Mouse (Mus musculus): ENCODE data around the gene Nceh1. TPM values are rescaled to one million over a fixed set of nuclear protein-coding genes. Genes with fewer than 3 reads are reported as not detected.
A peak's percentile ranks its signal among the peaks of the same experiment; 100 is the strongest.

The Nceh1 gene
- polyA plus RNA-seq, 1 experiment from 2014 or later: 2.9 TPM

- Histone ChIP-seq H3K9me3 (ENCODE audit: control insufficient read depth, low read length) (no peaks in the 10 kb centered on the region), H3K9ac (ENCODE audit: low read length) (peak overlapping the region; percentile 53), H3K4me1 (ENCODE audit: control insufficient read depth, insufficient read depth, low read length) (no peaks in the 10 kb centered on the region), H3K27me3 (ENCODE audit: control insufficient read depth, insufficient read depth, low read length) (no peaks in the 10 kb centered on the region), H3K36me3 (ENCODE audit: control insufficient read depth, insufficient read depth, low read length) (no peaks in the 10 kb centered on the region), H3K27ac (replicated peaks; ENCODE audit: low read depth, low read length) (no peak overlapping the region), H3K4me3 (ENCODE audit: low read depth, low read length) (peak overlapping the region; percentile 66), H3K4me2 (ENCODE audit: low read depth, severe bottlenecking) (peak overlapping the region; percentile 92)
- DNase-seq (ENCODE audit: low spot score) (peak; percentile 36), ATAC-seq (ENCODE audit: insufficient number of reproducible peaks, low FRiP score, low TSS enrichment, low read depth) (no peak)
- whole genome bisulfite sequencing: 12% methylated on average over 19 of the region's 19 CpGs
Measured at GRCm38 (mm10) chr3:27183601-27184175, 923 bp downstream of the Nceh1 start.

GRCm38 (mm10) chr3:27188386-27188785 is 5.6 kb downstream of the Nceh1 start:
- DNase-seq (ENCODE audit: low spot score) (no peak), ATAC-seq (ENCODE audit: insufficient number of reproducible peaks, low FRiP score, low TSS enrichment, low read depth) (no peak)
- Histone ChIP-seq H3K27me3 (ENCODE audit: control insufficient read depth, insufficient read depth, low read length) (no peaks in the 10 kb centered on the region), H3K4me1 (ENCODE audit: control insufficient read depth, insufficient read depth, low read length) (no peaks in the 10 kb centered on the region), H3K4me2 (ENCODE audit: low read depth, severe bottlenecking) (no peak overlapping the region), H3K4me3 (ENCODE audit: low read depth, low read length) (no peak overlapping the region), H3K27ac (replicated peaks; ENCODE audit: low read depth, low read length) (no peak overlapping the region), H3K9ac (ENCODE audit: low read length) (no peak overlapping the region), H3K36me3 (ENCODE audit: control insufficient read depth, insufficient read depth, low read length) (no peaks in the 10 kb centered on the region), H3K9me3 (ENCODE audit: control insufficient read depth, low read length) (no peaks in the 10 kb centered on the region)
- 70% methylated on average over 1 of the region's 1 CpGs for WGBS

GRCm38 (mm10) chr3:27189320-27190261 is 6.8 kb downstream of the Nceh1 start:
- Histone ChIP-seq H3K9ac (ENCODE audit: low read length) (no peak overlapping the region), H3K4me2 (ENCODE audit: low read depth, severe bottlenecking) (no peak overlapping the region), H3K36me3 (ENCODE audit: control insufficient read depth, insufficient read depth, low read length) (no peaks in the 10 kb centered on the region), H3K9me3 (ENCODE audit: control insufficient read depth, low read length) (no peaks in the 10 kb centered on the region), H3K4me1 (ENCODE audit: control insufficient read depth, insufficient read depth, low read length) (no peaks in the 10 kb centered on the region), H3K4me3 (ENCODE audit: low read depth, low read length) (no peak overlapping the region), H3K27me3 (ENCODE audit: control insufficient read depth, insufficient read depth, low read length) (no peaks in the 10 kb centered on the region), H3K27ac (replicated peaks; ENCODE audit: low read depth, low read length) (no peak overlapping the region)
- DNase-seq (ENCODE audit: low spot score) (no peak), ATAC-seq (ENCODE audit: insufficient number of reproducible peaks, low FRiP score, low TSS enrichment, low read depth) (no peak)
- WGBS: 90% methylated on average over 14 of the region's 14 CpGs

- H3K4me2 ChIP-seq (ENCODE audit: low read depth, severe bottlenecking): no peak overlapping the region
- no peaks in the 10 kb centered on the region for H3K4me1 ChIP-seq (ENCODE audit: control insufficient read depth, insufficient read depth, low read length)
- no peak overlapping the region for H3K4me3 ChIP-seq (ENCODE audit: low read depth, low read length)
- ATAC-seq (ENCODE audit: insufficient number of reproducible peaks, low FRiP score, low TSS enrichment, low read depth) (no peak), DNase-seq (ENCODE audit: low spot score) (no peak)
- H3K36me3 ChIP-seq (ENCODE audit: control insufficient read depth, insufficient read depth, low read length): no peaks in the 10 kb centered on the region
- no peaks in the 10 kb centered on the region for H3K9me3 ChIP-seq (ENCODE audit: control insufficient read depth, low read length)
- 94% methylated on average over 4 of the region's 4 CpGs for WGBS
- no peak overlapping the region for H3K27ac ChIP-seq (replicated peaks; ENCODE audit: low read depth, low read length)
- no peaks in the 10 kb centered on the region for H3K27me3 ChIP-seq (ENCODE audit: control insufficient read depth, insufficient read depth, low read length)
- no peak overlapping the region for H3K9ac ChIP-seq (ENCODE audit: low read length)
Measured at GRCm38 (mm10) chr3:27190865-27191264, 8.1 kb downstream of the Nceh1 start.

- no peaks in the 10 kb centered on the region for H3K4me1 ChIP-seq (ENCODE audit: control insufficient read depth, insufficient read depth, low read length)
- no peak overlapping the region for H3K4me3 ChIP-seq (ENCODE audit: low read depth, low read length)
- H3K27me3 ChIP-seq (ENCODE audit: control insufficient read depth, insufficient read depth, low read length): no peaks in the 10 kb centered on the region
- no peaks in the 10 kb centered on the region for H3K36me3 ChIP-seq (ENCODE audit: control insufficient read depth, insufficient read depth, low read length)
- no peak overlapping the region for H3K27ac ChIP-seq (replicated peaks; ENCODE audit: low read depth, low read length)
- WGBS: 87% methylated on average over 6 of the region's 6 CpGs
- no peaks in the 10 kb centered on the region for H3K9me3 ChIP-seq (ENCODE audit: control insufficient read depth, low read length)
- ATAC-seq (ENCODE audit: insufficient number of reproducible peaks, low FRiP score, low TSS enrichment, low read depth) (no peak), DNase-seq (ENCODE audit: low spot score) (no peak)
- no peak overlapping the region for H3K9ac ChIP-seq (ENCODE audit: low read length)
- H3K4me2 ChIP-seq (ENCODE audit: low read depth, severe bottlenecking): no peak overlapping the region
Measured at GRCm38 (mm10) chr3:27191856-27192255, 9.1 kb downstream of the Nceh1 start.

GRCm38 (mm10) chr3:27193844-27194317 is 11.1 kb downstream of the Nceh1 start:
- H3K36me3 ChIP-seq (ENCODE audit: control insufficient read depth, insufficient read depth, low read length): no peaks in the 10 kb centered on the region
- ATAC-seq (ENCODE audit: insufficient number of reproducible peaks, low FRiP score, low TSS enrichment, low read depth) (no peak), DNase-seq (ENCODE audit: low spot score) (no peak)
- no peaks in the 10 kb centered on the region for H3K9me3 ChIP-seq (ENCODE audit: control insufficient read depth, low read length)
- H3K9ac ChIP-seq (ENCODE audit: low read length): no peak overlapping the region
- no peak overlapping the region for H3K27ac ChIP-seq (replicated peaks; ENCODE audit: low read depth, low read length)
- H3K4me2 ChIP-seq (ENCODE audit: low read depth, severe bottlenecking): no peak overlapping the region
- WGBS: 42% methylated on average over 6 of the region's 6 CpGs
- H3K4me3 ChIP-seq (ENCODE audit: low read depth, low read length): no peak overlapping the region
- no peaks in the 10 kb centered on the region for H3K27me3 ChIP-seq (ENCODE audit: control insufficient read depth, insufficient read depth, low read length)
- H3K4me1 ChIP-seq (ENCODE audit: control insufficient read depth, insufficient read depth, low read length): no peaks in the 10 kb centered on the region

- H3K36me3 ChIP-seq (ENCODE audit: control insufficient read depth, insufficient read depth, low read length): no peaks in the 10 kb centered on the region
- no peak overlapping the region for H3K4me2 ChIP-seq (ENCODE audit: low read depth, severe bottlenecking)
- no peak overlapping the region for H3K9ac ChIP-seq (ENCODE audit: low read length)
- no peaks in the 10 kb centered on the region for H3K27me3 ChIP-seq (ENCODE audit: control insufficient read depth, insufficient read depth, low read length)
- DNase-seq (ENCODE audit: low spot score) (no peak), ATAC-seq (ENCODE audit: insufficient number of reproducible peaks, low FRiP score, low TSS enrichment, low read depth) (no peak)
- no peaks in the 10 kb centered on the region for H3K4me1 ChIP-seq (ENCODE audit: control insufficient read depth, insufficient read depth, low read length)
- 84% methylated on average over 4 of the region's 4 CpGs for WGBS
- H3K4me3 ChIP-seq (ENCODE audit: low read depth, low read length): no peak overlapping the region
- no peak overlapping the region for H3K27ac ChIP-seq (replicated peaks; ENCODE audit: low read depth, low read length)
- H3K9me3 ChIP-seq (ENCODE audit: control insufficient read depth, low read length): no peaks in the 10 kb centered on the region
Measured at GRCm38 (mm10) chr3:27195153-27195552, 12.4 kb downstream of the Nceh1 start.

- Histone ChIP-seq H3K4me1 (ENCODE audit: control insufficient read depth, insufficient read depth, low read length) (no peaks in the 10 kb centered on the region), H3K9ac (ENCODE audit: low read length) (no peak overlapping the region), H3K9me3 (ENCODE audit: control insufficient read depth, low read length) (no peaks in the 10 kb centered on the region), H3K27ac (replicated peaks; ENCODE audit: low read depth, low read length) (no peak overlapping the region), H3K27me3 (ENCODE audit: control insufficient read depth, insufficient read depth, low read length) (no peaks in the 10 kb centered on the region), H3K4me3 (ENCODE audit: low read depth, low read length) (no peak overlapping the region), H3K4me2 (ENCODE audit: low read depth, severe bottlenecking) (no peak overlapping the region), H3K36me3 (ENCODE audit: control insufficient read depth, insufficient read depth, low read length) (no peaks in the 10 kb centered on the region)
- 90% methylated on average over 8 of the region's 8 CpGs for WGBS
- ATAC-seq (ENCODE audit: insufficient number of reproducible peaks, low FRiP score, low TSS enrichment, low read depth) (no peak), DNase-seq (ENCODE audit: low spot score) (no peak)
Measured at GRCm38 (mm10) chr3:27195573-27196227, 12.9 kb downstream of the Nceh1 start.

Data from limb, embryonic 11.5 days (tissue).